Mouse (Mus musculus): ENCODE results near the gene Hist2h2ac. TPM values are rescaled to one million over a fixed set of nuclear protein-coding genes. Genes with fewer than 3 reads are reported as not detected.
"Not testable (repeated sequence)": the region's sequence is repeated elsewhere in the genome, so short reads cannot be mapped to it uniquely, and the experiment has no call there.

The Hist2h2ac gene
- polyA plus RNA-seq, 1 experiment from 2014 or later: 10.8 TPM

GRCm38 (mm10) chr3:96219661-96220130 lies 984 bp downstream of the Hist2h2ac start, which contains the start of the genes Bola1 and Hist2h2ab:
TSS of gene Bola1 (minus strand) at chr3:96219709.
TSS of gene Hist2h2ab (plus strand) at chr3:96219865.
- Histone ChIP-seq H3K9ac (peak within 1 kb of the TSS; percentile 92), H3K4me1 (peaks cover 36% of the 10 kb centered on the region), H3K36me3 (no peaks in the 10 kb centered on the region), H3K27me3 (0 out of 2 replicates have a peak, but pooled peaks cover 1% of the 10 kb centered on the region), H3K4me2 (peak within 1 kb of the TSS; percentile 86), H3K9me3 (replicated peaks) (no peaks in the 10 kb centered on the region), H3K4me3 (replicated peaks) (peak within 1 kb of the TSS; percentile 68), H3K27ac (peak within 1 kb of the TSS; percentile 100)
- WGBS: under 1% methylated on average over 37 of the region's 37 CpGs
- peak; percentile 78 for ATAC-seq (replicated peaks; ENCODE audit: low FRiP score)

DNA sequence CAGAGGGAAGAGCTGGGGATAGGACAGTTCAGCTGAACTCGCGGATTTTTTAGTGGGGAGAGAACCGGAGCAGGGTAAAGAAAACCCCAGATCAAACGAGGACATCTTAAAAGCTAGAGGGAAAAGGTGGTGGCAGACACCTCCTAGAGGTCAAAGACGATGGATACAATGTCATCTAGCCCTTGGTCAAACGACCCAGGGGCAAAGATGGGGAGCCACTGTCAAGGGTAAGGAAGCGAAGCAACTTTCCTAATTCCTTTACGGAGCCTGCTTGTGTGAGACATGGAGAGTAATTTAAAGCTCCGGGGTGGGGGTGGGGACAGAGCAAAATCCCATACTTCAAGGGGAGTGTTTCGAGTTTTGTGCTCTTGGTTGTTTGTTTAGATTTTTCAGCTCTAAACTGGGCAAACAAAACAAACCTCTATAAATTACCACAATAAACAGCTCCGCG lies 1.5 kb downstream of the Hist2h2ac start:
- peak; percentile 7; the same call in 1 of the 2 replicates for ATAC-seq (replicated peaks; ENCODE audit: low FRiP score)
- Histone ChIP-seq H3K4me3 (replicated peaks) (peak overlapping the region; percentile 68), H3K9ac (peak overlapping the region; percentile 50), H3K27me3 (0 out of 2 replicates have a peak, but pooled peaks cover 2% of the 10 kb centered on the region), H3K27ac (peak overlapping the region; percentile 100), H3K4me1 (peaks cover 35% of the 10 kb centered on the region), H3K4me2 (peak overlapping the region; percentile 86), H3K9me3 (replicated peaks) (no peaks in the 10 kb centered on the region), H3K36me3 (no peaks in the 10 kb centered on the region)
- WGBS: 0% methylated on average over 12 of the region's 12 CpGs

DNA sequence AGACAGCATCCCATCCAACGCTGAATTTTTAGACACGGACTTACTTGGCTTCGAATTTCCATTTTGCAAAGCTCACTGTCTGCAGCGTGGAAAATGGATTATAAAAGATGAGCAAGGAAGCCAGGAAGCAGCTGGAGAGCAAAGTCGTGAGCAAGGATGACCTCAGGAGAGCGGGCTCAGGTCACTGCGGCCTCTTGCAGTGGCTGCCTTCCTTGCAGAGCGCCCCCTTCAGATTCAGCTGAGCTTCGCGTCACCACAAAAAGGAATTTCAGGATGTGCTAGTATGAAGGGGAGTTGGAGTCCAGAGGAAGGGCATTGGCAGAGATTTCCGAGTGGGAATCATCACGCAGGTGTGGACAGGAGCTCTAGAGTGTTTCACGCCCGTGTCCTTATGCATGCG lies 11.4 kb downstream of the Hist2h2ac start:
- no peaks in the 10 kb centered on the region for H3K9me3 ChIP-seq (replicated peaks)
- no peaks in the 10 kb centered on the region for H3K27me3 ChIP-seq
- no peak for ATAC-seq (replicated peaks; ENCODE audit: low FRiP score)

DNA sequence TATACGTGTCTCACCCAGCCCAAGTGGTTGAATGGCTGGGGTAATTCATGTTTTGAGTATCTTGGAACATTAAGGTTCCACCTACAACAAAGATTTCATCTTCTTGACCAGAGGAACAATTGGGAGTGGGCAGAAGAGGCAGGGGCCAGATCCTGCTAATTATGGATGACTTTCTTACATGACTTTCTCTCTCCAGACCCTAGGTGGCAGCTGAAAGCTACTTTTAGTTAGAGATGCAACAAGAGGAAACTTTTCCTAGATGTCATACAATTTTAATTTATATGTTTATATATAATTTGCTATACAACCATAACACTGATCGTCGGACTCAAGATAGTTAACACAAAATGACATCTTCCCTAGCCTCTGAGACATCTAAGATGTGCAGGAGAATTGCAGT lies 12.9 kb downstream of the Hist2h2ac start:
- Histone ChIP-seq H3K27me3 (no peaks in the 10 kb centered on the region), H3K4me3 (replicated peaks) (no peak overlapping the region), H3K27ac (no peak overlapping the region), H3K9me3 (replicated peaks) (no peaks in the 10 kb centered on the region), H3K4me2 (no peak overlapping the region), H3K36me3 (no peaks in the 10 kb centered on the region), H3K9ac (no peak overlapping the region), H3K4me1 (peaks cover 4% of the 10 kb centered on the region)
- no peak for ATAC-seq (replicated peaks; ENCODE audit: low FRiP score)
- 86% methylated on average over 3 of the region's 3 CpGs for WGBS

More for the DNA sequence above, 11.4 kb downstream of the Hist2h2ac start:
- Histone ChIP-seq H3K27ac (no peak overlapping the region), H3K4me2 (no peak overlapping the region), H3K9ac (no peak overlapping the region), H3K4me3 (replicated peaks) (no peak overlapping the region), H3K36me3 (no peaks in the 10 kb centered on the region), H3K4me1 (peaks cover 4% of the 10 kb centered on the region)
- WGBS: 32% methylated on average over 15 of the region's 15 CpGs

DNA sequence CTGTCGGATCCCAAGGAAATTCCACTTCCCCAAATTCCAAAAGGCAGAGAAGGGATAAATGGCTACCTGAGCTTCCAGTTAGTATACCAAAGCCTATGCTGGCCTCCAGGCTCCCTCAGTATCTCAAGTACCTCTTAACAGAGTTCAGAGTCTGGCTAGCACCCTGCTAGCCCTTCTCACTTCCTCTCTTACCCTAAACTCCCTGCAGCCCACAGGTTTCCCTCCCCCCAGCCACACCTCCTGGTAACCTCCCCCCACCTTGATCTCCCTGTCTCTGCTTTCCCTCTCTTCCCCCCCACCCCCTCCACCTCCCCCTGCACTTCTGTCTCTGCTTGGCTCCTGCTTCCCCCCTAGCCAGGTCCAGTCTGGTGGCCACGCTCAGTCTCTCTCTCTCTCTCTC lies 20.9 kb downstream of the Hist2h2ac start:
- ATAC-seq (replicated peaks; ENCODE audit: low FRiP score): no peak
- Histone ChIP-seq H3K36me3 (no peaks in the 10 kb centered on the region; the same call in 1 of the 2 replicates), H3K27me3 (0 out of 2 replicates have a peak, but pooled peaks cover 6% of the 10 kb centered on the region), H3K9me3 (replicated peaks) (no peaks in the 10 kb centered on the region), H3K4me1 (peaks cover 17% of the 10 kb centered on the region), H3K4me3 (replicated peaks) (no peak overlapping the region), H3K9ac (no peak overlapping the region), H3K27ac (no peak overlapping the region), H3K4me2 (no peak overlapping the region)
- WGBS: 59% methylated on average over 2 of the region's 2 CpGs

DNA sequence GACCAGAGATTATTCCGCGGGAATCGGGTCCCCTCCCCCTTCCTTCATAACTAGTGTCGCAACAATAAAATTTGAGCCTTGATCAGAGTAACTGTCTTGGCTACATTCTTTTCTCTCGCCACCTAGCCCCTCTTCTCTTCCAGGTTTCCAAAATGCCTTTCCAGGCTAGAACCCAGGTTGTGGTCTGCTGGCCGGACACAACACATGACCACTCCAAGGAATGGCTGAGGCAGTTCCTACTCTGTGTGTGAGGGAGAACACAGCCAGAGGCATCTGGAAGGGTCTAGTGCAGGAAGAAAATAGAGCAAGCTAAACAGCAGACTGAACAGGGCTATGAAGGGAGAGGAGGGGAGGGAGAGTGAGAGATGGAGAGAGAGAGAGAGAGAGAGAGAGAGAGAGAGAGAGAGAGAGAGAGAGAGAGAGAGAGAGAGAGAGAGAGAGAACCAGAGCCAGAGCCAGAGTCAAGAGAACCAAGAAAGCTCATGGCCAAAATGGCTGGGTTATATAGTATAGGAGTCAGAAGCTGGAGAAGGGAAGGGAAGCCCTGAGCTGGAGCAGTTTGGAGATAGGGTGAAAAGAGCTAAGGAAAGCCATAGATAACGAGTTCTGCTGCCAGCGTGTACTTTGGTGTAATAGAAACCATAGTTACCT lies 22.0 kb downstream of the Hist2h2ac start:
- not testable (repeated sequence) for H3K9me3 ChIP-seq (replicated peaks); H3K27me3 ChIP-seq; H3K27ac ChIP-seq; H3K4me3 ChIP-seq (replicated peaks); H3K9ac ChIP-seq; H3K36me3 ChIP-seq; ATAC-seq (replicated peaks; ENCODE audit: low FRiP score)
- peaks cover 17% of the 10 kb centered on the region for H3K4me1 ChIP-seq
- peak overlapping the region; percentile 98 for H3K4me2 ChIP-seq
- 22% methylated on average over 8 of the region's 8 CpGs for WGBS

DNA sequence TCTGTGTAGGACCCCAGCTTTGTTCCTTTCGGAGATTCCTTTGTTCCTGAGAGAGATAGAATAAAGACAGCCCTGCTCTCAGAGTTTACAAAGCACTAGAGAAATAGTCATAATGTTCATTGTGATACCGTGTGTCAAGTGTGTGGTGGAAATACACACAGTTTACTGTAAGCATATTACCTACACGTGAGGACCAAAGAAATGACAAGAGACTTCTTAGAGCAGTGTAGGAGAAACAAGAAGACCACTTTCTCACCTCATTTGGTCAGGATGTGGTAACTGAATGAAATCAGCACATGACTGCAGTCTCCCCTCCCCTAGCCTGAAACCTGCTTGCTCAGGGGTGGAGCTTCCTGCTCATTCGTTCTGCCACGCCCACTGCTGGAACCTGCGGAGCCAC lies 22.5 kb downstream of the Hist2h2ac start:
- ATAC-seq (replicated peaks; ENCODE audit: low FRiP score): peak; percentile 27
- Histone ChIP-seq H3K4me3 (replicated peaks) (peak overlapping the region; percentile 77), H3K27me3 (0 out of 2 replicates have a peak, but pooled peaks cover 6% of the 10 kb centered on the region), H3K27ac (peak overlapping the region; percentile 54), H3K36me3 (no peaks in the 10 kb centered on the region; the same call in 1 of the 2 replicates), H3K4me1 (peaks cover 17% of the 10 kb centered on the region), H3K9ac (0 out of 2 replicates have a peak overlapping the region, but pooled peaks have one; percentile 17), H3K9me3 (replicated peaks) (no peaks in the 10 kb centered on the region), H3K4me2 (peak overlapping the region; percentile 98)
- WGBS: 3% methylated on average over 6 of the region's 6 CpGs

DNA sequence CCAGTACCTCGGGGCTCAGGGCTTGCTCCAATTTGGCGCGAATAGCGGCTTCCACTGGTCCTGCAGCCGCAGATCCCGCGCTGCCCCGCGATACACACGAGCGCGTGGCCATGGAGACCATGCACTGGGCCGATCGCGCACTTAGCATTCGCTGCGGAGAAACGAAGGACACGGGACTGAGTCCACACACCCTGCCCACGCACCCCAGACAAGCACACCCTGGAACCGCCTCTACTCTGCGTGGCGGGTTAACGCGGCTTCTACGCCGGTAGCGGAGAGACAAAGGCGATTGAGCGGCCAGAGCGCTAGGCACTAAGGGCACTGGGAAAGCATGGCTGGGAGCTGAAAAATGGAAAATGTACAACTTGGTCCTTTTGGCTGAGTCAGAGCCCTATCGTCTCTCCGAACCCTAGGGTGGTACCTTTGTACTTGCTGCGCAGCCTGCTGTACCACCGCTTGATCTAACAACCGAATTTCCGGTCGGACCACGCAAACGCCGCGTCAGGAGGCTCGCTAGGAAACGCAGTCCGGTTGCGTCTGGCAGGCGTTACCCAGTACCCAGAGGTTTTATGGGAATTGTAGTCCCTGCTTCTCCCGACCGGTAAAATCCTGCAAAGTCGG lies 23.4 kb downstream of the Hist2h2ac start:
- WGBS: under 1% methylated on average over 50 of the region's 50 CpGs
- Histone ChIP-seq H3K4me1 (peaks cover 17% of the 10 kb centered on the region), H3K4me2 (peak overlapping the region; percentile 98), H3K27me3 (0 out of 2 replicates have a peak, but pooled peaks cover 6% of the 10 kb centered on the region), H3K36me3 (no peaks in the 10 kb centered on the region; the same call in 1 of the 2 replicates), H3K27ac (peak overlapping the region; percentile 96), H3K9ac (peak overlapping the region; percentile 85), H3K9me3 (replicated peaks) (no peaks in the 10 kb centered on the region), H3K4me3 (replicated peaks) (peak overlapping the region; percentile 77)
- ATAC-seq (replicated peaks; ENCODE audit: low FRiP score): peak; percentile 93

GRCm38 (mm10) chr3:96196437-96197128 lies 24.1 kb downstream of the Hist2h2ac start:
- peak overlapping the region; percentile 98 for H3K4me2 ChIP-seq
- H3K4me1 ChIP-seq: peaks cover 17% of the 10 kb centered on the region
- peak overlapping the region; percentile 77 for H3K4me3 ChIP-seq (replicated peaks)
- peak overlapping the region; percentile 96 for H3K27ac ChIP-seq
- ATAC-seq (replicated peaks; ENCODE audit: low FRiP score): peak; percentile 44; the same call in 1 of the 2 replicates
- H3K9me3 ChIP-seq (replicated peaks): no peaks in the 10 kb centered on the region
- H3K27me3 ChIP-seq: 0 out of 2 replicates have a peak, but pooled peaks cover 6% of the 10 kb centered on the region
- 15% methylated on average over 27 of the region's 27 CpGs for WGBS
- no peaks in the 10 kb centered on the region; the same call in 1 of the 2 replicates for H3K36me3 ChIP-seq
- H3K9ac ChIP-seq: peak overlapping the region; percentile 85

- Histone ChIP-seq H3K9me3 (replicated peaks) (no peaks in the 10 kb centered on the region), H3K27me3 (0 out of 2 replicates have a peak, but pooled peaks cover 6% of the 10 kb centered on the region), H3K27ac (no peak overlapping the region), H3K4me2 (0 out of 2 replicates have a peak overlapping the region, but pooled peaks have one; percentile 98), H3K36me3 (no peaks in the 10 kb centered on the region; the same call in 1 of the 2 replicates), H3K9ac (no peak overlapping the region), H3K4me3 (replicated peaks) (no peak overlapping the region), H3K4me1 (peaks cover 17% of the 10 kb centered on the region)
- ATAC-seq (replicated peaks; ENCODE audit: low FRiP score): no peak
- WGBS: 93% methylated on average over 11 of the region's 11 CpGs
Observed at GRCm38 (mm10) chr3:96195616-96196313, 24.9 kb downstream of the Hist2h2ac start.

DNA sequence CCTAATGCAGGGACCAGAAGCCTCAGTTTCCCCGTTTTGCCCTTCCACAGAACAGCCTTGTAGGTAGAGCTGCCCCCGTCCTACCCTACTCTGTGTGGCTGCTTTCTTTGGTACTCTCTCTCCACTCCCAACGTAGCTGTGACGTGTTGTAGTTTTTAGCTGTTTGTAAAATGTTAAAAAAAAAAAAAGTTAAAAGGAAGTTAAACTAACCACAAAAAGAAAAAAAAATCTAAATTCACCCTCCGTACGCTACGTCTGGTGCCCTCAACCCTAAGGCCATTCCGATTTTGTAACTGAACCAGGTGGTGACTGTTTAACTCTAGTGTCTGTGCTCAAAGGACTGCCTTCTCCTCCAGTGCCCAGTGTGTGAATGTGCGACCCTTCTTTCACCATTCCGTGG lies 25.7 kb downstream of the Hist2h2ac start:
- 91% methylated on average over 10 of the region's 10 CpGs for WGBS
- no peak for ATAC-seq (replicated peaks; ENCODE audit: low FRiP score)
- no peaks in the 10 kb centered on the region; the same call in 1 of the 2 replicates for H3K36me3 ChIP-seq
- no peak overlapping the region for H3K4me3 ChIP-seq (replicated peaks)
- H3K4me2 ChIP-seq: no peak overlapping the region
- H3K9me3 ChIP-seq (replicated peaks): no peaks in the 10 kb centered on the region
- H3K27me3 ChIP-seq: 0 out of 2 replicates have a peak, but pooled peaks cover 6% of the 10 kb centered on the region
- peaks cover 17% of the 10 kb centered on the region for H3K4me1 ChIP-seq
- no peak overlapping the region for H3K9ac ChIP-seq
- no peak overlapping the region for H3K27ac ChIP-seq
